8 mouse cellular contexts compared by ENCODE assay signal in genomic region chr4:141794152-141794535, GRCm38 (mm10). TPM values are rescaled to one million over a fixed set of nuclear protein-coding genes. Genes with fewer than 3 reads are reported as not detected.
DNase-seq lines count a peak whose midpoint lies in the region; ATAC-seq and TF ChIP-seq lines count a peak whose summit lies in the region.

No protein-coding gene starts in this region.

- WGBS in cerebellum, adult 2 months: 4% methylated on average over 5 of the region's 5 CpGs
- 13% methylated on average over 5 of the region's 5 CpGs for WGBS in limb, embryonic 12.5 days
- WGBS in small intestine, adult 2 months: 2% methylated on average over 5 of the region's 5 CpGs

- peaks cover 25% of the 10 kb centered on the region for H3K36me3 ChIP-seq in megakaryocyte, embryonic 14.5 days (replicated peaks; ENCODE audit: low read length)
- H3K36me3 ChIP-seq in limb, embryonic 12.5 days: peaks cover 22% of the 10 kb centered on the region
- peaks cover 11% of the 10 kb centered on the region for H3K36me3 ChIP-seq in small intestine, adult 2 months (ENCODE audit: control insufficient read depth, insufficient read depth, low read length)

- peak overlapping the region; percentile 25; the same call in 1 of the 2 replicates for H3K27ac ChIP-seq in cerebellum, adult 2 months (ENCODE audit: insufficient read depth, low read length)
- peak overlapping the region; percentile 93 for H3K27ac ChIP-seq in limb, embryonic 12.5 days
- peak overlapping the region; percentile 95 for H3K27ac ChIP-seq in small intestine, adult 2 months (ENCODE audit: insufficient read depth, low read depth, low read length)

- ATAC-seq in megakaryocyte, adult 5-6 weeks (ENCODE audit: poor library complexity, severe bottlenecking): no peak
- ATAC-seq in limb, embryonic 12.5 days (ENCODE audit: insufficient number of reproducible peaks, insufficient read depth, low FRiP score, low TSS enrichment, low read depth): no peak

- no peak for DNase-seq in cerebellum, adult 2 months
- DNase-seq in cerebellum, adult 8-10 months: no peak
- no peak for DNase-seq in adrenal gland, postnatal 4 days (ENCODE audit: low spot score in 2 of 2)
- DNase-seq in ovary, postnatal 36 days (ENCODE audit: low spot score): no peak

- H3K9me3 ChIP-seq in megakaryocyte, embryonic 14.5 days: no peaks in the 10 kb centered on the region
- H3K9me3 ChIP-seq in limb, embryonic 12.5 days: no peaks in the 10 kb centered on the region

- H3K4me3 ChIP-seq in cerebellum, adult 2 months (replicated peaks; ENCODE audit: insufficient read depth, low read depth, low read length): peak overlapping the region; percentile 76
- peak overlapping the region; percentile 93 for H3K4me3 ChIP-seq in megakaryocyte, embryonic 14.5 days (replicated peaks)
- peak overlapping the region; percentile 68 for H3K4me3 ChIP-seq in limb, embryonic 12.5 days (replicated peaks)
- H3K4me3 ChIP-seq in small intestine, adult 2 months (ENCODE audit: low read depth, low read length): peak overlapping the region; percentile 88

- H3K4me2 ChIP-seq in limb, embryonic 12.5 days: peak overlapping the region; percentile 57

- TF ChIP-seq POLR2A in cerebellum, adult 2 months (IDR thresholded peaks at IDR 0.05; ENCODE audit: borderline replicate concordance, insufficient read depth, low read length): no peak
- no peak for TF ChIP-seq POLR2A in small intestine, adult 2 months (IDR thresholded peaks at IDR 0.05; ENCODE audit: low read depth, low read length)

- TF ChIP-seq CTCF in cerebellum, adult 2 months (IDR thresholded peaks at IDR 0.05; ENCODE audit: borderline replicate concordance, insufficient read depth, low read depth, low read length): no peak
- TF ChIP-seq CTCF in small intestine, adult 2 months (IDR thresholded peaks at IDR 0.05; ENCODE audit: extremely low read depth, insufficient read length, insufficient replicate concordance, low read depth, low read length): no peak

- H3K27me3 ChIP-seq in cerebellum, adult 2 months (ENCODE audit: control insufficient read depth, insufficient read depth, low read length): no peaks in the 10 kb centered on the region
- H3K27me3 ChIP-seq in megakaryocyte, embryonic 14.5 days (replicated peaks): no peaks in the 10 kb centered on the region
- H3K27me3 ChIP-seq in limb, embryonic 12.5 days: no peaks in the 10 kb centered on the region
- no peaks in the 10 kb centered on the region for H3K27me3 ChIP-seq in small intestine, adult 2 months (ENCODE audit: control insufficient read depth, insufficient read depth, low read length)

- peak overlapping the region; percentile 73 for H3K9ac ChIP-seq in limb, embryonic 12.5 days (replicated peaks)

- H3K4me1 ChIP-seq in cerebellum, adult 2 months (ENCODE audit: control insufficient read depth, insufficient read depth, low read length): peaks cover 4% of the 10 kb centered on the region; the same call in 1 of the 2 replicates
- peaks cover 52% of the 10 kb centered on the region for H3K4me1 ChIP-seq in megakaryocyte, embryonic 14.5 days
- H3K4me1 ChIP-seq in limb, embryonic 12.5 days (replicated peaks): peaks cover 13% of the 10 kb centered on the region
- H3K4me1 ChIP-seq in small intestine, adult 2 months (ENCODE audit: control insufficient read depth, insufficient read depth, insufficient read length, low read length): peaks cover 9% of the 10 kb centered on the region; the same call in 1 of the 2 replicates

RNA-seq across cellular contexts. Expression of gene Casp9, which starts 0.7 kb away (rescaled TPM):
- 20.0 and 21.8 TPM in 2 replicates for polyA plus RNA-seq in cerebellum, adult 2 months (2012; rRNA removed)
- polyA plus RNA-seq in megakaryocyte, embryonic 14.5 days (2012; ENCODE audit: insufficient read depth, low replicate concordance): 4.7 and 7.1 TPM in 2 replicates
- total RNA-seq in megakaryocyte, adult 5-6 weeks (2015): 14.9 and 16.3 TPM in 2 replicates
- total RNA-seq in megakaryocyte, adult 5-6 weeks (2017): 17.3 and 22.1 TPM in 2 replicates
- polyA plus RNA-seq in limb, embryonic 12.5 days (2016; fragmentation: Nextera tagmentation; extraction: Ambion mirVana): 18.7 and 22.6 TPM in 2 replicates
- polyA plus RNA-seq in small intestine, adult 2 months (2012; rRNA removed): 11.5 and 14.6 TPM in 2 replicates
- total RNA-seq in adrenal gland, postnatal 4 days (2021): 10 to 100 TPM; 31.5 to 32.4 TPM

RNA-seq across cellular contexts. Expression of gene Dnajc16, which starts 3.4 kb away (rescaled TPM):
- polyA plus RNA-seq in cerebellum, adult 2 months (2012; rRNA removed): 27.3 and 28.1 TPM in 2 replicates
- 0.44 and 1.8 TPM in 2 replicates for polyA plus RNA-seq in megakaryocyte, embryonic 14.5 days (2012; ENCODE audit: insufficient read depth, low replicate concordance)
- 4.2 and 5.0 TPM in 2 replicates for total RNA-seq in megakaryocyte, adult 5-6 weeks (2015)
- 5.6 and 6.1 TPM in 2 replicates for total RNA-seq in megakaryocyte, adult 5-6 weeks (2017)
- 3.4 and 4.0 TPM in 2 replicates for polyA plus RNA-seq in limb, embryonic 12.5 days (2016; fragmentation: Nextera tagmentation; extraction: Ambion mirVana)
- 3.2 and 5.3 TPM in 2 replicates for polyA plus RNA-seq in small intestine, adult 2 months (2012; rRNA removed)
- total RNA-seq in adrenal gland, postnatal 4 days (2021): 10 to 100 TPM; 19.8 to 20.1 TPM

RNA-seq across cellular contexts. Expression of gene Cela2a, which starts 31.8 kb away (rescaled TPM):
- polyA plus RNA-seq in cerebellum, adult 2 months (2012; rRNA removed): 0.13 and 0.16 TPM in 2 replicates
- polyA plus RNA-seq in megakaryocyte, embryonic 14.5 days (2012; ENCODE audit: insufficient read depth, low replicate concordance): not detected in 2 replicates
- total RNA-seq in megakaryocyte, adult 5-6 weeks (2015): not detected in 2 replicates
- not detected in 2 replicates for total RNA-seq in megakaryocyte, adult 5-6 weeks (2017)
- polyA plus RNA-seq in limb, embryonic 12.5 days (2016; fragmentation: Nextera tagmentation; extraction: Ambion mirVana): not detected in 2 replicates
- 124 and 65,009 TPM in 2 replicates for polyA plus RNA-seq in small intestine, adult 2 months (2012; rRNA removed)
- total RNA-seq in adrenal gland, postnatal 4 days (2021): 1,000 to 10,000 TPM in 1 of 2 experiments, under 1 TPM in 1; 0.56 to 1,571 TPM

RNA-seq across cellular contexts. Expression of gene Agmat, which starts 47.7 kb away (rescaled TPM):
- polyA plus RNA-seq in cerebellum, adult 2 months (2012; rRNA removed): 1.5 and 2.7 TPM in 2 replicates
- polyA plus RNA-seq in megakaryocyte, embryonic 14.5 days (2012; ENCODE audit: insufficient read depth, low replicate concordance): not detected in 2 replicates
- not detected in 2 replicates for total RNA-seq in megakaryocyte, adult 5-6 weeks (2015)
- total RNA-seq in megakaryocyte, adult 5-6 weeks (2017): not detected in 2 replicates
- not detected in 2 replicates for polyA plus RNA-seq in limb, embryonic 12.5 days (2016; fragmentation: Nextera tagmentation; extraction: Ambion mirVana)
- polyA plus RNA-seq in small intestine, adult 2 months (2012; rRNA removed): 13.3 and 19.0 TPM in 2 replicates
- total RNA-seq in adrenal gland, postnatal 4 days (2021): 10 to 100 TPM in 1 of 2 experiments, 1 to 10 TPM in 1; 4.9 to 13.6 TPM

RNA-seq across cellular contexts. Expression of gene Ctrc, which starts 52.0 kb away (rescaled TPM):
- polyA plus RNA-seq in cerebellum, adult 2 months (2012; rRNA removed): not detected in 2 replicates
- polyA plus RNA-seq in megakaryocyte, embryonic 14.5 days (2012; ENCODE audit: insufficient read depth, low replicate concordance): not detected in 2 replicates
- total RNA-seq in megakaryocyte, adult 5-6 weeks (2015): not detected in 2 replicates
- not detected in 2 replicates for total RNA-seq in megakaryocyte, adult 5-6 weeks (2017)
- polyA plus RNA-seq in limb, embryonic 12.5 days (2016; fragmentation: Nextera tagmentation; extraction: Ambion mirVana): not detected in 2 replicates
- polyA plus RNA-seq in small intestine, adult 2 months (2012; rRNA removed): 13.9 and 8,604 TPM in 2 replicates
- 10 to 100 TPM in 1 of 2 experiments, not detected in 1; 54.8 TPM for total RNA-seq in adrenal gland, postnatal 4 days (2021)

Comparison
In these comparisons a context has a peak if more than half of its experiments do, and no peak if none do; other contexts are left out.
1. H3K27ac ChIP-seq: peak in every context shown above with its lines; median percentile 95 in small intestine, adult 2 months; 93 in limb, embryonic 12.5 days; 25 in cerebellum, adult 2 months.
2. RNA of gene Cela2a, which starts 31.8 kb away (polyA plus RNA-seq): 124 to 65,009 TPM in small intestine, adult 2 months; 0.13 to 0.16 TPM in cerebellum, adult 2 months, not detected in megakaryocyte, embryonic 14.5 days and not detected in limb, embryonic 12.5 days; every median in the first group is over 100 times any median in the second.
3. Peak in every context shown above with its lines, with median percentiles within 50 percentile points of each other: H3K4me3 ChIP-seq.